Mouse (Mus musculus): ENCODE measurements around the gene Mrpl43. TPM values are rescaled to one million over a fixed set of nuclear protein-coding genes. Genes with fewer than 3 reads are reported as not detected.

The Mrpl43 gene
- polyA plus RNA-seq, 1 experiment from 2014 or later: 79.4 TPM

DNA sequence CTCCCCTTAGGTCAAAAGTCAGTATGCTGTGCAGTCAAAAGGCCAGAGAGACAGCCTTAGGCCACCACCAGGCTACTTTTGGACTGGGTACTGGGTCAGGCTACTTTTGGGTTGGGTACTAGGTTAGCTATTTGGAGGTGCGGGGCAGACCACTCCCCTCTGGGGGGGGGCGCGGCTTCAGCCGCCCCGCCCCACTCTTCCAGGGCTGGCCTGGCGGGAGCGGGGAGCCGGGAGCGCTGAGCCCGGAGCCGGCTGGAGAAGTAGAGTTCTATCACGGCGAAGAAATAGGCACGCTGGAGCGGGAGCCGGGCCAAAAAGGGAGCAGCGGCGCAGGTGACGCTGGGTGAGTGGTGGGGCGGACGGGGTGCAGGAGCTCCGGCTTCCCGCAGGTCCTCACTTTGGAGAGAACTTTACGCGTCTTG lies 8.8 kb upstream of the Mrpl43 start:
- Histone ChIP-seq H3K9ac (peak overlapping the region; percentile 59), H3K27ac (peak overlapping the region; percentile 98; the same call in 1 of the 2 replicates), H3K4me1 (peaks cover 52% of the 10 kb centered on the region), H3K9me3 (replicated peaks) (no peaks in the 10 kb centered on the region), H3K36me3 (peaks cover 24% of the 10 kb centered on the region), H3K4me3 (peak overlapping the region; percentile 60), H3K27me3 (peaks cover 4% of the 10 kb centered on the region; the same call in 1 of the 2 replicates), H3K4me2 (replicated peaks) (peak overlapping the region; percentile 91)
- no peak for ATAC-seq (ENCODE audit: low FRiP score)
- WGBS: 1% methylated on average over 25 of the region's 25 CpGs

DNA sequence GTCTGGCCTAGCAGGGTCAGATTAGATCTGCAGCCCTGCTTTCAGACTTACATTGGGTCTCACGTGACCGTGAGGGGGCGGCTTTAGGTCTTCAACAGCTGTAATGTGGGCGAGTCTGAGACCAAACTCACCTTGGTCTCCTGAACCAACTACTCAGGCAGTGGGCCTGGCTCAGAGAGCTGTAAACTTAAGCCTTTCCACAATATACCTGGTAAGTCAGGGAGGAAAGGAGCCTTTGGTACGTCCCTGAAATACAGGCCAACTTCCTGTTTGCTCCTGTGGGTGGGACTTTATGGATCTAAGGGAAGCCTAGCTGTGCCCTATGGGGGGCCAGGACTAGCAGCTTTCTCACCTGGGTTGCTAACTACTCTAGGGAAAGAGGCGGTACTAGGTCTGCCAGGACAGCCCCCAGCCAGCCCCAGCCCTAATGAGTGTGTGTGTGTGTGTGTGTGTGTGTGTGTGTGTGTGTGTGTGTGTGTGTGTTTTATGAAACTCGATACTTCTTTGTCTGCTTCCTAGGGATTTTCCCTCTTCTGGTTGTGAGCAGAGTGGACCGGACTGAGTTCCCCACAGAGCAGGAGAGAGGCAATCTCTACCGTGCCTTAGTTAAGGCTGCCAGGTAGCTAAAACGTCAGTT lies 8.2 kb upstream of the Mrpl43 start, which contains the start of gene Lzts2:
Lzts2 (plus strand) TSS at position 80 of the 637 bp plus-strand sequence.
- peaks cover 24% of the 10 kb centered on the region for H3K36me3 ChIP-seq
- H3K9ac ChIP-seq: peak within 1 kb of the TSS; percentile 59
- peaks cover 48% of the 10 kb centered on the region for H3K4me1 ChIP-seq
- peak within 1 kb of the TSS; percentile 98 for H3K27ac ChIP-seq
- no peaks in the 10 kb centered on the region for H3K9me3 ChIP-seq (replicated peaks)
- peak within 1 kb of the TSS; percentile 60 for H3K4me3 ChIP-seq
- peak within 1 kb of the TSS; percentile 91 for H3K4me2 ChIP-seq (replicated peaks)
- 10% methylated on average over 10 of the region's 10 CpGs for WGBS
- peaks cover 4% of the 10 kb centered on the region; the same call in 1 of the 2 replicates for H3K27me3 ChIP-seq
- ATAC-seq (ENCODE audit: low FRiP score): no peak

DNA sequence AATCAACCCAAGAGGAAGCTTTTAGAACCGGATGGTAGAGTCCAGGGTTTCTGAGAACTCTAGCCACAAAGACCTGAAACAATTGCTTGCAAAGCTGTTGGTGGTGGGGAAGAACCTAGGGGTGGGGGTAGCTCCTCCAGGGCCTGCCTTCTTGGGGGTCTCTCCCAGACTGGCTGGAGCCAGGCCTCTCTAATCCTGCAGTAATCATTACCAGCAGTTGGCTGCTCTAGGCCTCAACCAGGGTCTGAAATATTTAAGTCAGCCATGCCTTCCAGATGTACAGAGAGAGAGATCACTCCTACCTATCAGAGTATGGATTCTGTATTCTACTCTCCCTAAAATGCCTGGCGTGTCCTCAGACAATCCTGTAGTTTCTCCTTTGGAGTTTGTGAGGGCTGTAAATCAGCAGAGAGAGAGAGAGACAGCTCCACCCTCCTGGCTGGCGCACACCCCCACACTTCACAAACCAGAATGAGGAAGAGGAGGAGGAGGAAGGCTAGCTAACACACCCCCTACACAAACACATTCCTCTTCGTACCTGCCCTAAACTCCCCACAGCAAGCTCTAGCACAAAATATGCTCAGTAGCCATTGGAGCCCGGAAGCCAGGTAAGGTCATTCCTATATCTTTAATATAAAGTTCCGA lies 7.5 kb upstream of the Mrpl43 start:
- no peak overlapping the region for H3K4me3 ChIP-seq
- H3K27ac ChIP-seq: no peak overlapping the region
- peaks cover 4% of the 10 kb centered on the region; the same call in 1 of the 2 replicates for H3K27me3 ChIP-seq
- H3K4me2 ChIP-seq (replicated peaks): no peak overlapping the region
- ATAC-seq (ENCODE audit: low FRiP score): no peak
- peaks cover 40% of the 10 kb centered on the region for H3K4me1 ChIP-seq
- 72% methylated on average over 6 of the region's 6 CpGs for WGBS
- no peaks in the 10 kb centered on the region for H3K9me3 ChIP-seq (replicated peaks)
- no peak overlapping the region for H3K9ac ChIP-seq
- peaks cover 24% of the 10 kb centered on the region for H3K36me3 ChIP-seq

DNA sequence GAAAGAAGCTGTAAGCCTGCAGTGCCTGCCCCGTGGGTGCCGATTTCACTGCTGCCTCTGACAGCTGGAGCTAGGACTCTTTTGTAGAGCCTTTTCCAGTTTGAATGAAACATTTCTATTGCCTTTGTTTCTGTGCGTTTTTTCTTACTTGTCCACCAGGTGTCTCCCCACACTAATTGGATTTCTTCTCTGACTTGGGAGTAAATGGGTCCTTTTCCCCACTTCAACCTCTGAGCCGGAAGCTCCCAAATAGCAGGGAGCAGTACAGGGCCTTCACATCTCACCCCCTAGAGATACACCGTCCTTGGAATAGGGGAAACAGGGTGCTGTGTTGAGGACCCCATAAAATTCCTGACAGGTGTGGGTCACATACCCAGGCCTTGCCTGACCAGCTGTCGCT lies 6.4 kb upstream of the Mrpl43 start:
- no peak for ATAC-seq (ENCODE audit: low FRiP score)
- Histone ChIP-seq H3K4me1 (peaks cover 39% of the 10 kb centered on the region), H3K36me3 (peaks cover 28% of the 10 kb centered on the region), H3K4me3 (no peak overlapping the region), H3K9me3 (replicated peaks) (no peaks in the 10 kb centered on the region), H3K27me3 (peaks cover 4% of the 10 kb centered on the region; the same call in 1 of the 2 replicates), H3K4me2 (replicated peaks) (no peak overlapping the region), H3K27ac (peak overlapping the region; percentile 64), H3K9ac (no peak overlapping the region)
- WGBS: 46% methylated on average over 6 of the region's 6 CpGs

DNA sequence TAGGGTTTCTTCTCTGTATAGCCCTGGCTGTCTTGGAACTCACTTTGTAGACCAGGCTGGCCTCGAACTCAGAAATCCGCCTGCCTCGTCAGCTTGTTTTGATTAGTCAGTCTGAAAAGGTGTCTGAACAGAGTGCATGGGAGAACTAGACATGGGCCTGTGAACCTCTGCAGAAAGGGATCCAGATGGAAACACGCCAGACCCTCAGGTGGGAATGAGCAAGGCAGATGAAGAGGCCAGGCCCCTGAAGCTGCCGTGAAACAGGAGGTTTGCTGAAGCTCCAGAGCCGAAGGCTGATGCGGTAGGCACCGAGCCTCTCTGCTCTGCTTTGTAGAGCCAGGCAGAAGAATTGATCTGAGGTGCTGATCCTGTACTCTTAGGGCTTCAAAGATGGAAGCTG lies 6.0 kb upstream of the Mrpl43 start:
- ATAC-seq (ENCODE audit: low FRiP score): no peak
- Histone ChIP-seq H3K4me2 (replicated peaks) (no peak overlapping the region), H3K9ac (no peak overlapping the region), H3K36me3 (peaks cover 28% of the 10 kb centered on the region), H3K27me3 (peaks cover 4% of the 10 kb centered on the region; the same call in 1 of the 2 replicates), H3K4me1 (peaks cover 41% of the 10 kb centered on the region), H3K27ac (peak overlapping the region; percentile 64), H3K4me3 (no peak overlapping the region), H3K9me3 (replicated peaks) (no peaks in the 10 kb centered on the region)
- WGBS: 84% methylated on average over 8 of the region's 8 CpGs

DNA sequence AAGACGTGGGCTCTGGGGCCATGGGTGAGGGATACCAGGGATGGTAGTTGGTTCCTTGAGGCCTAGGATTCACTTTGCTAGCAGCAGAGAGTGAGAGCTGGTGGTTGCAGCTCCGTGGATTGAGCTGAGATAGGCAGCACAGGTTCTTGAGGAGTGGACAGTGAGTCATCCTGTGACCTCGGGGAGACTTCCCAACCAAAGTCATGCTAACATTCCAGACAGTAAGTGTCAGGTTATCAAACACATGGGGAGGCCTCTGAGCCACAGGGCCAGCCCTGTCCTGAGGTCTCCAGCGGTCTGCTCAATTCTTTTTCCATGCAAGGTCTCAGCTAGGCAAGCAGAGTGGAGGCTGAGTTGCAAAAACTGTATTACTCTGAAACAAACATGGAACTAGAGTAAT lies 4.4 kb upstream of the Mrpl43 start:
- no peak overlapping the region for H3K4me2 ChIP-seq (replicated peaks)
- H3K4me1 ChIP-seq: peaks cover 31% of the 10 kb centered on the region
- ATAC-seq (ENCODE audit: low FRiP score): no peak
- H3K9me3 ChIP-seq (replicated peaks): no peaks in the 10 kb centered on the region
- H3K27ac ChIP-seq: no peak overlapping the region
- WGBS: 94% methylated on average over 4 of the region's 4 CpGs
- no peak overlapping the region for H3K9ac ChIP-seq
- H3K36me3 ChIP-seq: peaks cover 28% of the 10 kb centered on the region
- H3K27me3 ChIP-seq: peaks cover 4% of the 10 kb centered on the region; the same call in 1 of the 2 replicates
- H3K4me3 ChIP-seq: no peak overlapping the region

DNA sequence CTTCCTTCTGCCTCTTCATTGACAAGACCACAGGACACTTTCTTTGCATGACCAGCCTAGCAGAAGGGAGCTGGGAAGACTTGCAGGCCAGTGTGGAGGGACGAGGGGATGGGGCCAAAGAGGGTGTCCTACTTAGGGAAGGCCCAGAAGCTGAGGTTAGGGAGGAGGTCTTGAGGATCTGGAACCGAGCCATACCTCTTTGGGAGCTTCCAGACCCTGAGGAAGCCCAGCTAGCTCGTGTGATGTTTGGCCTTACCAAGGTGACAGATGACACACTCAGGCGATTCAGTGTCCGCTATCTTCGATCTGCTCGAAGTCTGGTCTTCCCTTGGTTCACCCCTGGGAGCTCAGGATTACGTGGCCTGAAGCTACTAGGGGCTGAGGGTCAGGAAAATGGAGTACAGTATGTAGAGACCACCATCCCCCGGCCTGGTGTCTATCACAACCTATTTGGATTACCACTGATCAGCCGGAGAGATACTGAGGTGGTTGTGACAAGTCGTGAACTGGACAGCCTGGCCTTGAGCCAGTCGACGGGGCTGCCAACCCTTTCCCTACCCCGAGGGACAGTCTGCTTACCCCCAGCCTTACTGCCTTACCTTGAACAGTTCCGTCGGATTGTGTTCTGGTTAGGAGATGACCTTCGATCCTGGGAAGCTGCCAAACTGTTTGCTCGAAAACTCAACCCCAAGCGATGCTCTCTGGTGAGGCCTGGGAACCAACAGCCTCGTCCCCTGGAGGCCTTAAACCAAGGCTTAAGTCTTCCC lies 1.4 kb upstream of the Mrpl43 start:
- peaks cover 23% of the 10 kb centered on the region for H3K4me1 ChIP-seq
- H3K4me3 ChIP-seq: peak overlapping the region; percentile 97
- WGBS: 94% methylated on average over 20 of the region's 20 CpGs
- H3K36me3 ChIP-seq: peaks cover 49% of the 10 kb centered on the region
- no peak for ATAC-seq (ENCODE audit: low FRiP score)
- no peaks in the 10 kb centered on the region for H3K27me3 ChIP-seq
- H3K4me2 ChIP-seq (replicated peaks): peak overlapping the region; percentile 96
- H3K27ac ChIP-seq: no peak overlapping the region
- no peaks in the 10 kb centered on the region for H3K9me3 ChIP-seq (replicated peaks)
- H3K9ac ChIP-seq: peak overlapping the region; percentile 89

DNA sequence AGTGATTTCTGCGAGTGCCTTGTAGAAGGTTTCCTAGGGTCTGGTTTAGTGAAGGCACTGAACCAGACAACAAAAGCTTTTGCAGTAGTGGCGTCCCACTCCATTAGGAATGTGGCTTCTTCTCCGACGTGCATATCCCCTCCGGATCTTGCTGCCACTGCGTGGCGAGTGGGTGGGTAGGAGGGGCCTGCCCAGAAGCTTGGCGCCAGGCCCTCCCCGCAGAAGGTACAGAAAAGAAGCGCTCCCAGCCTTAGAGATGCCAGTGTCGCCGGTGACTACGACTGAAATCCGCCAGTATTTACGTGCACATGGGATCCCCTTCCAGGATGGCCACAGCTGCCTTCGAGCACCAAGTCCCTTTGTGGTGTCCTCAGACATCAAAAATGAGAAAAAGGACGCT lies 779 bp upstream of the Mrpl43 start:
- Histone ChIP-seq H3K4me1 (peaks cover 20% of the 10 kb centered on the region), H3K27ac (0 out of 2 replicates have a peak overlapping the region, but pooled peaks have one; percentile 84)

DNA sequence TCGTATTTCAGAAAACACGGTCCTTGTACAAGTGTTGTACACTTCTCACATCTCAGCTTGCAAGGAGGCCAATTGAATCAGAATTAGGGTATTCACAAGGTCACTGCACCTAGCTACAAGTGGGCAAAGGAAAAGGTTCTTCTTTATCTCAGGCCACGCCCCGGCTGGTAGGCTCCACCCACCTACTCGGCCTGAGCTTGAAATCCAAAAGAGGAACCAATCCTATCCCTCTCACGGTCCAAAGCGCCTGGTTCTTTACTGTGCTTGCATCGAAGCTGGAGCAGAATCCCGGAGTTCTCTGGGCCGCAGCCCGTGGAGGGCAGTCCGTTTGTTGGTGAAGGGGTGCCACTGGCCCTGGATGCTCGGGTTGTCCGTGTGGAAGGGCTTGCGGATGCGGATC lies 798 bp downstream of the Mrpl43 start, which contains the start of gene Twnk:
Twnk (plus strand) TSS at position 220 of the 400 bp plus-strand sequence.
- peak within 1 kb of the TSS; percentile 89 for H3K9ac ChIP-seq
- WGBS: 11% methylated on average over 16 of the region's 16 CpGs
- peak within 1 kb of the TSS; percentile 84 for H3K27ac ChIP-seq
- H3K4me3 ChIP-seq: peak within 1 kb of the TSS; percentile 97
- H3K9me3 ChIP-seq (replicated peaks): no peaks in the 10 kb centered on the region
- H3K36me3 ChIP-seq: peaks cover 52% of the 10 kb centered on the region
- no peaks in the 10 kb centered on the region for H3K27me3 ChIP-seq
- H3K4me2 ChIP-seq (replicated peaks): peak within 1 kb of the TSS; percentile 96
- peaks cover 20% of the 10 kb centered on the region for H3K4me1 ChIP-seq
- no peak for ATAC-seq (ENCODE audit: low FRiP score)

More for the DNA sequence above, 779 bp upstream of the Mrpl43 start:
- Histone ChIP-seq H3K4me2 (replicated peaks) (peak overlapping the region; percentile 96), H3K9ac (peak overlapping the region; percentile 89), H3K36me3 (peaks cover 52% of the 10 kb centered on the region), H3K27me3 (no peaks in the 10 kb centered on the region), H3K9me3 (replicated peaks) (no peaks in the 10 kb centered on the region), H3K4me3 (peak overlapping the region; percentile 97)
- WGBS: 40% methylated on average over 17 of the region's 17 CpGs
- ATAC-seq (ENCODE audit: low FRiP score): no peak

DNA sequence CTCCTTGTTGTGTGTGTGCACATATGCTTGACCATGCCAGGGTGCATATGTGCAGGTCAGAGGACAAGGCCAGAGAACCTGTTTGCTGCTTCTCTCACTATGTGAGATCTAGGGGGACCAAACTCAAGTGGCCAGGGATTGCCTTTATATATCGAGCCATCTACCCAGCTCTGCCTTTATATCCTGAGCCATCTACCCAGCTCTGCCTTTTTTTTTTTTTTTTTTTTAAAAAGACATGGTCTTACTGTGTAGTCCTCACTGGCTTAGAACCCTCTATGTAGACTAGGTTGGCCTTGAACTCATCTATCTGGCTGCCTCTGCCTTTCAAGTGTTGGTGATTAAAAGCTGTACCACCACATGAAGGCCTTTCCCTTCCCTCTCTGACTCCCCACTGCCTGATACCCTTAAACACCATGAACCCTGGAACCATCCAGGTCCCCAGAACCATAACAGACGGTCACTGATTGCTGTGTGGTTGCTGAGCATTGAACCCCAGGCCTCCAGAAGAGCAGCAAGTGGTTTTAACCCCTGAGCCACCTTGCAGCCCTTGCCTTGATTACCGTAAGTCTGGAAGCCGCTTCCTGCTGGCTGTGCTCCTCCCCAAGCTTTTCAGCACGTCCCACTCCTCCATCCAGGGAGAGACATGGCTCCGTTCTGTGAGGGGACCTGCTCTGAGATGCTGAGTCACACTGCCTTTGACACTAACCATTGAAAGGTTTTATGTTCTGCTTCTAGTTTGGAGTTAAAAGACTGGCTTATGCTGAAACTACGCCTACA lies 2.3 kb downstream of the Mrpl43 start:
- no peak overlapping the region for H3K4me3 ChIP-seq
- H3K4me2 ChIP-seq (replicated peaks): no peak overlapping the region
- whole genome bisulfite sequencing: 85% methylated on average over 7 of the region's 7 CpGs
- peaks cover 61% of the 10 kb centered on the region for H3K36me3 ChIP-seq
- H3K27me3 ChIP-seq: no peaks in the 10 kb centered on the region
- H3K9ac ChIP-seq: no peak overlapping the region
- no peak overlapping the region for H3K27ac ChIP-seq
- no peaks in the 10 kb centered on the region for H3K9me3 ChIP-seq (replicated peaks)
- ATAC-seq (ENCODE audit: low FRiP score): no peak
- H3K4me1 ChIP-seq: peaks cover 20% of the 10 kb centered on the region

DNA sequence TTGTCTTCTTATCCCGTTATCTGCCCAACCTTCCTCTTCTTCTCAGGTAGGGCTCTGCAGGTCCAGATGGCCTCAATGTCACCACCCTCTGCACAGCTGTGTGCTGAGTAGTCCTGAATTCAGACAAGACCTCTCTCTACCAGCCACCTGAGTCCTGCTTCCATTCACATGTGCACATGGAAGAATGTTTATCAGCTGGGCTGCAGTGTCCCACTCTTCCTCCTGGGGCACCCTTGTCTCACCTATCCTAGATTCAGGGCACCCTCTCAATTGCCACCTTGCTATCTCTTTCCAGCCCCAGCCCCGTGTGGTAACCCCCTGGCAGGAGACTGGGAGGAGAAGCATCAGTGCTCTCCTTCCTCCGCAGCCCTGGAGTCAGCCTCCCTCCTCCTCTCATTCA lies 3.9 kb downstream of the Mrpl43 start:
- Histone ChIP-seq H3K36me3 (peaks cover 74% of the 10 kb centered on the region), H3K4me3 (no peak overlapping the region), H3K27ac (no peak overlapping the region), H3K9me3 (replicated peaks) (no peaks in the 10 kb centered on the region), H3K27me3 (no peaks in the 10 kb centered on the region), H3K9ac (no peak overlapping the region), H3K4me1 (peaks cover 15% of the 10 kb centered on the region), H3K4me2 (replicated peaks) (no peak overlapping the region)
- 59% methylated on average over 3 of the region's 3 CpGs for WGBS
- no peak for ATAC-seq (ENCODE audit: low FRiP score)

Measured in hindbrain, embryonic 12.5 days (tissue).